Mouse (Mus musculus): ENCODE results near the gene Prm2. TPM values are rescaled to one million over a fixed set of nuclear protein-coding genes. Genes with fewer than 3 reads are reported as not detected.

Gene Prm2
- not detected in 2 replicates for polyA plus RNA-seq (2015; fragmentation: Nextera tagmentation; extraction: Ambion mirVana)

DNA sequence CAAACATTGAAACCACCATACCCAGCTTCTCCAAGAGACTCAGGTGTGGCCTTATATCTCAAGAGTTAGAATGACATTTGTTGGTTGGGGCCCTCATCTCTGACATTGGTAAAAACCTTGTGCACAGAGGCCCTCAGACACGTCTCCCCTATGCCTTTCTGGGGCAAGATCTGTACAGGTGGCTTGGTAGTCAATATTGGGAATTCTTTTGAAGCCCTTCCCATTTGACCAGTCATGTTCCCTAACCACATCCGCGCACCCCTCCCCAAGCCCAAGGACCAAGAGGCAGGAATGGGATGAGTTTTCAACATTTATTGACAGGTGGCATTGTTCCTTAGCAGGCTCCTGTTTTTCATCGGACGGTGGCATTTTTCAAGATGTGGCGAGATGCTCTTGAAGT lies at the start of gene Prm2:
Gene Prm2 (minus strand): TSS at position 101 of the 400 bp plus-strand sequence.
- no peak within 1 kb of the TSS for H3K4me2 ChIP-seq (replicated peaks)
- H3K9me3 ChIP-seq (replicated peaks), result no peaks in the 10 kb centered on the region
- H3K4me1 ChIP-seq, result no peaks in the 10 kb centered on the region
- WGBS, result 70% methylated on average over 6 of the region's 6 CpGs
- no peak within 1 kb of the TSS for H3K27ac ChIP-seq (replicated peaks)
- no peak within 1 kb of the TSS for H3K9ac ChIP-seq
- no peak for ATAC-seq (ENCODE audit: insufficient number of reproducible peaks, low FRiP score, low TSS enrichment, low read depth)
- no peaks in the 10 kb centered on the region; the same call in 1 of the 2 replicates for H3K36me3 ChIP-seq
- no peak within 1 kb of the TSS for H3K4me3 ChIP-seq (replicated peaks)
- peaks cover 23% of the 10 kb centered on the region; the same call in 1 of the 2 replicates for H3K27me3 ChIP-seq

DNA sequence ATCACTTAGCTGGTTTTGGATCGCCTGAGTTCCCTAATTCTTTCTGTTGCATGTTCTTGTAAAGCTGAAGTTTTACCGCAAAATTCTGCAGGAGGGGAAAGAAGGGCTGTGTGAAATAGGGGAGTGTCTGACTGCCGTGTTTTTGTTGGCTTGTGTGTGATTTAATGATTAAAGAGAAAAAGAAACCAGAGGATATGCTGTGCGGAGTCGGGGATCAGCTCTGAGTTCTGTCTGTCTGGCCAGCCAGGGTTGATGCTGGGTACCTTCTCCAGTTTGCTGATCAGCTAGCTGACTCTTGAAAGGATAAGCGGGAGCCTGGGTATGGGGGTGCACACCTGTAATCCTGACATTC lies 48.4 kb upstream of the Prm2 start:
- peak overlapping the region; percentile 75; the same call in 1 of the 2 replicates for H3K27ac ChIP-seq (replicated peaks)
- peak overlapping the region; percentile 40; the same call in 1 of the 2 replicates for H3K4me2 ChIP-seq (replicated peaks)
- H3K36me3 ChIP-seq, result no peaks in the 10 kb centered on the region
- no peak overlapping the region for H3K9ac ChIP-seq
- no peaks in the 10 kb centered on the region for H3K27me3 ChIP-seq
- no peaks in the 10 kb centered on the region for H3K9me3 ChIP-seq (replicated peaks)
- no peak for ATAC-seq (ENCODE audit: insufficient number of reproducible peaks, low FRiP score, low TSS enrichment, low read depth)
- H3K4me1 ChIP-seq, result peaks cover 51% of the 10 kb centered on the region
- 0 out of 2 replicates have a peak overlapping the region, but pooled peaks have one; percentile 18 for H3K4me3 ChIP-seq (replicated peaks)
- WGBS, result 38% methylated on average over 6 of the region's 6 CpGs

GRCm38 (mm10) chr16:10843486-10844318 lies 47.8 kb upstream of the Prm2 start:
- peak overlapping the region; percentile 40 for H3K4me2 ChIP-seq (replicated peaks)
- H3K27ac ChIP-seq (replicated peaks), result peak overlapping the region; percentile 75
- peak; percentile 56 for ATAC-seq (ENCODE audit: insufficient number of reproducible peaks, low FRiP score, low TSS enrichment, low read depth)
- 19% methylated on average over 18 of the region's 18 CpGs for WGBS
- 0 out of 2 replicates have a peak overlapping the region, but pooled peaks have one; percentile 18 for H3K4me3 ChIP-seq (replicated peaks)
- H3K36me3 ChIP-seq, result no peaks in the 10 kb centered on the region
- H3K27me3 ChIP-seq, result no peaks in the 10 kb centered on the region
- H3K9ac ChIP-seq, result no peak overlapping the region
- H3K4me1 ChIP-seq, result peaks cover 49% of the 10 kb centered on the region
- no peaks in the 10 kb centered on the region for H3K9me3 ChIP-seq (replicated peaks)

DNA sequence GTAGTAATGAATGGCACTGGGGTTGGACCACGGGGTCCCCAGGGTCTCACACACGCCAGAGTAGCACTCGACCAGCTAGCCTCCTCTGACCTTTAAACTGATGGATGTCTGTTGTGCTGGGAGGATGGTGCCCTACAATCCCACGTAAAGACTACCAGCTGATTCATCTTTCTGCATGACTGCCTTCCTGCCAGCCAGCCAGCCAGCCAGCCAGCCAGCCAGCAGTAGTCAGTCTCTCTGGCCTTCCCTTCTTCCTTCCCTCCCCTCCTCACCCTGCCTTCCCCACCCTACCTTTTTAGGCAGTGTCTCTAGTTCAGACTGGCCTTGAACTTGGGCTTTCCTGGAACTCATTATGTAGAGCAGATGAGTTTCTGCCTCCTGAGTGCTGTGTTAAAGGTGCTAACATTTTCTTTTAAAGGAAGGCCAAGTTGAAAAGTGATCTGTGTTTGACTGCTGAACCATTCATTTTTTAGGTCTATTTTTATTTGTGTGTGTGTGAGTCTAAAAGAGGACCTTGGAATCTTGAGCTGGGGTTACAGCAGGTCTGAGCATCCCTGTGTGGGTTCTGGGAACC lies 46.4 kb upstream of the Prm2 start:
- H3K4me3 ChIP-seq (replicated peaks), result no peak overlapping the region
- no peaks in the 10 kb centered on the region for H3K27me3 ChIP-seq
- no peak overlapping the region for H3K9ac ChIP-seq
- H3K9me3 ChIP-seq (replicated peaks), result no peaks in the 10 kb centered on the region
- peaks cover 56% of the 10 kb centered on the region for H3K4me1 ChIP-seq
- no peak for ATAC-seq (ENCODE audit: insufficient number of reproducible peaks, low FRiP score, low TSS enrichment, low read depth)
- H3K36me3 ChIP-seq, result no peaks in the 10 kb centered on the region
- WGBS, result 78% methylated on average over 4 of the region's 4 CpGs
- no peak overlapping the region for H3K4me2 ChIP-seq (replicated peaks)
- H3K27ac ChIP-seq (replicated peaks), result no peak overlapping the region

- 79% methylated on average over 13 of the region's 14 CpGs for WGBS
- H3K4me2 ChIP-seq (replicated peaks), result no peak overlapping the region
- H3K36me3 ChIP-seq, result no peaks in the 10 kb centered on the region
- H3K4me1 ChIP-seq, result peaks cover 66% of the 10 kb centered on the region
- no peak overlapping the region for H3K9ac ChIP-seq
- H3K4me3 ChIP-seq (replicated peaks), result no peak overlapping the region
- no peak overlapping the region for H3K27ac ChIP-seq (replicated peaks)
- no peak for ATAC-seq (ENCODE audit: insufficient number of reproducible peaks, low FRiP score, low TSS enrichment, low read depth)
- no peaks in the 10 kb centered on the region for H3K27me3 ChIP-seq
- no peaks in the 10 kb centered on the region for H3K9me3 ChIP-seq (replicated peaks)
Observed at GRCm38 (mm10) chr16:10840018-10840417, 44.1 kb upstream of the Prm2 start.

DNA sequence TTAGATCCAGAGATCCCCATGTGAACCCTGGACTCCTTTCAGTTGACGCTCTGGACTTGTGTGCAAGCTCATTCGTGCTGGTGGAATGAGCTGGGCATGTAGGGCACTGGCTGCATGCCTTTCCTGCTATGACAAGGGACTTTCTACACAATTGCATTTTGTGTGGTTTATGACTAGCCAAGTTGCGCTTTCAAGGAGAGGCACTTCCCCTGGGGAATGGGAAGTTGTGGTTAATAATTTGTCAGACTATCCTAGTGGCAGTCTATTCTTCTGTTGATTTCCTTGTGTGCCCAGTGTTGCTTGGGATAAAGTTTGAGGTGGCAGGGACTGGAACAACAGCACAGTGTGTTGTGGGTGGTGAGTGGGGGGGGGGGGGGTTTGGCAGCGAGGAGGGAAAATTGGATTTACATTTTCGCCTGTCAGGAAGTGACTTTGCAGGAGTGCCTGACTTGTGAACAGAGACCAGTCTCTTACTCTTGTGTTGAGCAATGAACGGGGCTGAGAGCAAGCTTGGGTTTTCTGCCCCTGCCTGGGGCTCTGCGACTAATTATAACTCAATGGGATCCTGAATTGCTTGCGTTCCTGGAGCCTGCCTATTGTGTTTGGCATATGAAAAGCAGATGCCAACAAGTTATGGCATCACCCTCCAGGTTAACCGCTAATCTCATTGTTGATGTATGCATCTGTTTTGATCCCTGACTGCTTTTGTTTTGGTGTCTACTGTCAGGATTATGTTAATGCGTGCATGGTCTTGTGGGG lies 42.7 kb upstream of the Prm2 start:
- Histone ChIP-seq H3K4me3 (replicated peaks) (no peak overlapping the region), H3K4me2 (replicated peaks) (no peak overlapping the region), H3K27ac (replicated peaks) (peak overlapping the region; percentile 49), H3K9ac (no peak overlapping the region), H3K9me3 (replicated peaks) (no peaks in the 10 kb centered on the region), H3K36me3 (no peaks in the 10 kb centered on the region), H3K27me3 (no peaks in the 10 kb centered on the region), H3K4me1 (peaks cover 55% of the 10 kb centered on the region)
- peak; percentile 36; the same call in 1 of the 2 replicates for ATAC-seq (ENCODE audit: insufficient number of reproducible peaks, low FRiP score, low TSS enrichment, low read depth)
- WGBS, result 18% methylated on average over 10 of the region's 10 CpGs

DNA sequence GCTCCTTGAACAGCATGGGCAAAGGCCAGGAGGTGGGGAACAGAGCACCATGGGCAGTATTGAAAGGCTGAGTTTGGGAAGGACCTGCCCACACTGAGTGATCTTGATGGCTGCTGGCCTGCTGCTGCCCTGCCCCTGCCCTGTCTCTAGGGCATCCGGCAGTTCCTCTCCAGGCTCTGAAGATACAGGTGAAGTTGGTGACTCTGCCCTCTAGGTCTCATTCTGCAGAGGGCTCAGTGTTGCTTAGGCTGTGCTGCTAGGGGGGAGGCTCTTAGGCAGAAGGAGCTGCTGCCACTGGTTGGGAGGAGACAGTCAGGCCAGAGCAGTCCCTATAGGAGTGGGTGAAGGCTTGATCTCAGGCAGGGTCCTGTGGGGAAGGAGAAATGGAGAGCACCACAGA lies 42.0 kb upstream of the Prm2 start:
- Histone ChIP-seq H3K4me3 (replicated peaks) (no peak overlapping the region), H3K36me3 (no peaks in the 10 kb centered on the region), H3K4me1 (peaks cover 49% of the 10 kb centered on the region), H3K9me3 (replicated peaks) (no peaks in the 10 kb centered on the region), H3K27me3 (no peaks in the 10 kb centered on the region), H3K9ac (no peak overlapping the region), H3K4me2 (replicated peaks) (no peak overlapping the region), H3K27ac (replicated peaks) (peak overlapping the region; percentile 49)
- WGBS, result 59% methylated on average over 1 of the region's 1 CpGs
- no peak for ATAC-seq (ENCODE audit: insufficient number of reproducible peaks, low FRiP score, low TSS enrichment, low read depth)

DNA sequence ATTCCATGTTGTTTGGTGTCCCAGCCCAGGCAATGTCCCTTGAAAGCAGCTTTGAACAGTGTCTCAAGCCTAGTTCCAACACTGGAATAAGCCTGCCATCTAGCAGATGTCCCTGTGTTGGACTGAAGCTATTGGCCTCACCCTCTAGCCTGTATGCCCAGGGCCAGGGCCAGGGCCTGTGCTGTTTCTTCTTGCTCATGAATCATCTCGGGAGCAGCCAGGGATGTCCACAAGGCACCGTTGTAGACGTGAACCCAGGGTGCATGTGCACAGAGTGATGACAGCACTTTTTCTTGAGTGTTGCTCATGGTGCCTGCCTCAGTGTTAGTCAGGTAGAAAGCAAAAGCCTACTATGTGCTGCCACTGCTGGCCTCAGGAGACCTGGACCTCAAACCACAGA lies 41.3 kb upstream of the Prm2 start:
- H3K4me1 ChIP-seq, result peaks cover 43% of the 10 kb centered on the region
- no peak overlapping the region for H3K27ac ChIP-seq (replicated peaks)
- H3K4me3 ChIP-seq (replicated peaks), result no peak overlapping the region
- H3K4me2 ChIP-seq (replicated peaks), result no peak overlapping the region
- no peaks in the 10 kb centered on the region for H3K36me3 ChIP-seq
- H3K9ac ChIP-seq, result no peak overlapping the region
- no peaks in the 10 kb centered on the region for H3K27me3 ChIP-seq
- no peak for ATAC-seq (ENCODE audit: insufficient number of reproducible peaks, low FRiP score, low TSS enrichment, low read depth)
- no peaks in the 10 kb centered on the region for H3K9me3 ChIP-seq (replicated peaks)
- WGBS, result 85% methylated on average over 3 of the region's 3 CpGs

DNA sequence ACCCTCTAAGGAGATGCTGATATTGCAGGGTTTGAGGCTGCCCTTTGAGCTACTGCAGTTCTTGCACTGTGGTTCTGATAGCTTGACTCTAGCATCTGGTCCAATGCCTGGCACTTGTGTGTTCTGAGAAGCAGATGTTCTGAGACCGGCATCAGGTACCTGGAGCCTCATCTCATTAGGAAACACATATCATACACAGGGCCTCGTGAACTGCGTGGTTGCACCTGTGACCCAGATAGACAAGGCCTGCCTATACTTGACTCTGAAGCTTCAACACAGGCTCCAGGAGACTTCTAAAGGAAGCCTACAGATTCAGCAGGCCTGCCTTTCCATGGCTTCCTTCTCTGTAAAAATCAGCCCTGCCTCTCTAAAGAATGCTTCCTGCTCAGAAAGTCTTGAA lies 40.5 kb upstream of the Prm2 start:
- no peaks in the 10 kb centered on the region for H3K36me3 ChIP-seq
- ATAC-seq (ENCODE audit: insufficient number of reproducible peaks, low FRiP score, low TSS enrichment, low read depth), result no peak
- H3K27me3 ChIP-seq, result no peaks in the 10 kb centered on the region
- no peaks in the 10 kb centered on the region for H3K9me3 ChIP-seq (replicated peaks)
- 77% methylated on average over 3 of the region's 3 CpGs for WGBS
- no peak overlapping the region for H3K4me2 ChIP-seq (replicated peaks)
- peaks cover 41% of the 10 kb centered on the region for H3K4me1 ChIP-seq
- no peak overlapping the region for H3K9ac ChIP-seq
- no peak overlapping the region for H3K27ac ChIP-seq (replicated peaks)
- no peak overlapping the region for H3K4me3 ChIP-seq (replicated peaks)

DNA sequence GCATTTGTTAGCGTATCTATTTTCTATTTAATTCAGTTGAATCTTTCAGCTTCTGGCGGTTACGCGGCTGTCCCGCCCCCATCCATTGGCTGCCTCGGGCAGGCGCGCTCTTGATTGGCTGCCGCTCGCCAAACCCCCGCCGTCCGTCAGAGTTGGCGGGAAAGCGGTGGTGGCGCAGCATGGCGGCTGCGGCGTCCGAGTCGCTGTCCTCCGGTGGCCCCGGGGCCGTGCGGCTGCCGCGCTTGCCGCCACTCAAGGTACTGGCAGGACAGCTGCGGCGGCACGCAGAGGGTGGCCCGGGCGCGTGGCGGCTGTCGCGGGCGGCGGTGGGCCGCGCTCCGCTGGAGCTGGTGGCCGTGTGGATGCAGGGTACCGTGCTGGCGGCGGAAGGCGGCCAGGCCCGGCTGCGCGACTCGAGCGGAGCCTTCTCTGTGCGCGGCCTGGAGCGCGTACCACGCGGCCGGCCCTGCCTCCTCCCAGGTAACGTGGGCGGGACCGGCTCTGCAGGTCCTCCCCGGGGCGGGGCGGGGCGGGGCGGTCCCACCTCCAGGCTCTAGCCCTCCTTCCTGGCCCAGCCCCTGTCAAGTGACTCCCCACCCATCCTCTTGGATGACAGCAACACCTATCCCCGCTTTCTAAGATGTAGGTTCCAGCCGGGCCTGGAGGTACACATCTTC lies 39.1 kb upstream of the Prm2 start, which contains the start of gene Rmi2:
Gene Rmi2 (plus strand): TSS at position 149 of the 677 bp plus-strand sequence.
- peak; percentile 92 for ATAC-seq (ENCODE audit: insufficient number of reproducible peaks, low FRiP score, low TSS enrichment, low read depth)
- peak within 1 kb of the TSS; percentile 88 for H3K27ac ChIP-seq (replicated peaks)
- under 1% methylated on average over 39 of the region's 69 CpGs for WGBS
- peaks cover 38% of the 10 kb centered on the region for H3K4me1 ChIP-seq
- H3K4me3 ChIP-seq (replicated peaks), result peak within 1 kb of the TSS; percentile 76
- no peaks in the 10 kb centered on the region for H3K27me3 ChIP-seq
- H3K4me2 ChIP-seq (replicated peaks), result peak within 1 kb of the TSS; percentile 95
- H3K9me3 ChIP-seq (replicated peaks), result no peaks in the 10 kb centered on the region
- no peaks in the 10 kb centered on the region for H3K36me3 ChIP-seq
- peak within 1 kb of the TSS; percentile 44 for H3K9ac ChIP-seq

All from embryonic facial prominence, embryonic 15.5 days (tissue).